Mouse (Mus musculus): ENCODE measurements around the gene Ulk4.

Ulk4 gene

GRCm38 (mm10) chr9:121132549-121132948, 144.4 kb downstream of the Ulk4 start:
- no peak for TF ChIP-seq GATA4 (IDR thresholded peaks at IDR 0.05; ENCODE audit: insufficient replicate concordance, low read length)

- no peak for TF ChIP-seq GATA4 (IDR thresholded peaks at IDR 0.05; ENCODE audit: insufficient replicate concordance, low read length)
Observed at GRCm38 (mm10) chr9:121129533-121129932, 147.5 kb downstream of the Ulk4 start.

GRCm38 (mm10) chr9:121128934-121129333, 148.1 kb downstream of the Ulk4 start:
- TF ChIP-seq GATA4 (IDR thresholded peaks at IDR 0.05; ENCODE audit: insufficient replicate concordance, low read length) = no peak

- no peak for TF ChIP-seq GATA4 (IDR thresholded peaks at IDR 0.05; ENCODE audit: insufficient replicate concordance, low read length)
Observed at GRCm38 (mm10) chr9:121127025-121127424, 150.0 kb downstream of the Ulk4 start.

- TF ChIP-seq GATA4 (IDR thresholded peaks at IDR 0.05; ENCODE audit: insufficient replicate concordance, low read length) = no peak
Observed at GRCm38 (mm10) chr9:121124705-121125104, 152.3 kb downstream of the Ulk4 start.

GRCm38 (mm10) chr9:121122039-121122438, 155.0 kb downstream of the Ulk4 start:
- TF ChIP-seq GATA4 (IDR thresholded peaks at IDR 0.05; ENCODE audit: insufficient replicate concordance, low read length) = no peak

- no peak for TF ChIP-seq GATA4 (IDR thresholded peaks at IDR 0.05; ENCODE audit: insufficient replicate concordance, low read length)
Observed at GRCm38 (mm10) chr9:121117936-121118335, 159.1 kb downstream of the Ulk4 start.

- TF ChIP-seq GATA4 (IDR thresholded peaks at IDR 0.05; ENCODE audit: insufficient replicate concordance, low read length) = no peak
Observed at GRCm38 (mm10) chr9:121112131-121112530, 164.9 kb downstream of the Ulk4 start.

- TF ChIP-seq GATA4 (IDR thresholded peaks at IDR 0.05; ENCODE audit: insufficient replicate concordance, low read length) = no peak
Observed at GRCm38 (mm10) chr9:121108110-121108509, 168.9 kb downstream of the Ulk4 start.

- no peak for TF ChIP-seq GATA4 (IDR thresholded peaks at IDR 0.05; ENCODE audit: insufficient replicate concordance, low read length)
Observed at GRCm38 (mm10) chr9:121107643-121108042, 169.4 kb downstream of the Ulk4 start.

GRCm38 (mm10) chr9:121107101-121107500, 169.9 kb downstream of the Ulk4 start:
- TF ChIP-seq GATA4 (IDR thresholded peaks at IDR 0.05; ENCODE audit: insufficient replicate concordance, low read length) = no peak

GRCm38 (mm10) chr9:121101516-121101915, 175.5 kb downstream of the Ulk4 start:
- TF ChIP-seq GATA4 (IDR thresholded peaks at IDR 0.05; ENCODE audit: insufficient replicate concordance, low read length) = no peak

- no peak for TF ChIP-seq GATA4 (IDR thresholded peaks at IDR 0.05; ENCODE audit: insufficient replicate concordance, low read length)
Observed at GRCm38 (mm10) chr9:121099453-121099852, 177.5 kb downstream of the Ulk4 start.

GRCm38 (mm10) chr9:121093760-121094159, 183.2 kb downstream of the Ulk4 start:
- TF ChIP-seq GATA4 (IDR thresholded peaks at IDR 0.05; ENCODE audit: insufficient replicate concordance, low read length) = no peak

GRCm38 (mm10) chr9:121092568-121092967, 184.4 kb downstream of the Ulk4 start:
- TF ChIP-seq GATA4 (IDR thresholded peaks at IDR 0.05; ENCODE audit: insufficient replicate concordance, low read length) = no peak

- no peak for TF ChIP-seq GATA4 (IDR thresholded peaks at IDR 0.05; ENCODE audit: insufficient replicate concordance, low read length)
Observed at GRCm38 (mm10) chr9:121091016-121091735, 185.8 kb downstream of the Ulk4 start.

- TF ChIP-seq GATA4 (IDR thresholded peaks at IDR 0.05; ENCODE audit: insufficient replicate concordance, low read length) = no peak
Observed at GRCm38 (mm10) chr9:121087661-121088060, 189.3 kb downstream of the Ulk4 start.
